ENCODE assay signal across 8 mouse cellular contexts in the genomic region with DNA sequence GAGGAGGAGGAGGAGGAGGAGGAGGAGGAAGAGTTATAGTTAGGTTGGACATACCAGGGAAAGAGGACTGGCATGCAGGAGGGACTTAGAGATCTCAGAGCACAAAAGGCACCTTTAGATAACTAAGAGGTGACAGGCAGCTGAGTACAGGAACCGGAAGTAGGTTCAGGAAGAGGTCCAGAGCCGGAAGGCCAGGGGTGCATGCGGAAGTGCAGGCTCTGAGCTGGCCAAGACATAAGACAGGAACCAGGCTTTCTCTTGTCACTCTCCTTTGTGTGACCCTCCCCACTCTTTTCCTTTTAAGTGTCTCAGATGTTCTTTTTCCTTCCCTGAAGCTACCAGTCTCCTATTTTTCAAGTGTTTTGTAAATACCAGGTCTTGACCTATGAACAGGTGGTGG. TPM values are rescaled to one million over a fixed set of nuclear protein-coding genes. Genes with fewer than 3 reads are reported as not detected.
DNase-seq lines count a peak whose midpoint lies in the region; ATAC-seq and TF ChIP-seq lines count a peak whose summit lies in the region.

No protein-coding gene starts in this region.

- 0 out of 2 replicates have a peak overlapping the region, but pooled peaks have one; percentile 4 for H3K27ac ChIP-seq in bone marrow, adult 2 months (ENCODE audit: control insufficient read depth, insufficient read depth, low read depth, low read length, poor library complexity)
- no peak overlapping the region for H3K27ac ChIP-seq in intestine, embryonic 16.5 days (ENCODE audit: low read length)
- peak overlapping the region; percentile 80 for H3K27ac ChIP-seq in liver, postnatal 0 days (ENCODE audit: low read depth)
- H3K27ac ChIP-seq in thymus, adult 2 months (ENCODE audit: control insufficient read depth, insufficient read depth, low read length): peak overlapping the region; percentile 85

- no peak overlapping the region for H3K4me2 ChIP-seq in intestine, embryonic 16.5 days (ENCODE audit: low read depth, low read length)
- no peak overlapping the region for H3K4me2 ChIP-seq in liver, postnatal 0 days (ENCODE audit: low read depth, low read length)

- H3K36me3 ChIP-seq in intestine, embryonic 16.5 days (ENCODE audit: control insufficient read depth, insufficient read depth, low read length): no peaks in the 10 kb centered on the region
- H3K36me3 ChIP-seq in liver, postnatal 0 days (replicated peaks; ENCODE audit: insufficient read depth, low read length): no peaks in the 10 kb centered on the region
- H3K36me3 ChIP-seq in thymus, adult 2 months (ENCODE audit: control insufficient read depth, insufficient read depth, low read length): no peaks in the 10 kb centered on the region

- H3K9ac ChIP-seq in intestine, embryonic 16.5 days (ENCODE audit: low read depth, low read length): no peak overlapping the region
- H3K9ac ChIP-seq in liver, postnatal 0 days (replicated peaks): no peak overlapping the region

- no peaks in the 10 kb centered on the region for H3K27me3 ChIP-seq in intestine, embryonic 16.5 days (replicated peaks; ENCODE audit: control insufficient read depth, insufficient read depth, low read length)
- H3K27me3 ChIP-seq in liver, postnatal 0 days (ENCODE audit: insufficient read depth, low read length): no peaks in the 10 kb centered on the region
- no peaks in the 10 kb centered on the region for H3K27me3 ChIP-seq in thymus, adult 2 months (ENCODE audit: control insufficient read depth, insufficient read depth, low read length)

- 5% methylated on average over 3 of the region's 3 CpGs for whole genome bisulfite sequencing in bone marrow, adult 2 months
- 55% methylated on average over 3 of the region's 3 CpGs for WGBS in intestine, embryonic 16.5 days
- WGBS in liver, postnatal 0 days (ENCODE audit: insufficient replicate concordance): 23% methylated on average over 3 of the region's 3 CpGs
- WGBS in thymus, adult 2 months: 5% methylated on average over 3 of the region's 3 CpGs

- H3K4me1 ChIP-seq in bone marrow, adult 2 months (ENCODE audit: control insufficient read depth, insufficient read depth, low read length): no peaks in the 10 kb centered on the region; the same call in none of the 2 replicates
- H3K4me1 ChIP-seq in intestine, embryonic 16.5 days (ENCODE audit: control insufficient read depth, insufficient read depth, low read length): peaks cover 8% of the 10 kb centered on the region; the same call in 1 of the 2 replicates
- peaks cover 8% of the 10 kb centered on the region for H3K4me1 ChIP-seq in liver, postnatal 0 days (ENCODE audit: insufficient read depth)
- peaks cover 12% of the 10 kb centered on the region for H3K4me1 ChIP-seq in thymus, adult 2 months (replicated peaks; ENCODE audit: control insufficient read depth, insufficient read depth, low read length)

- no peaks in the 10 kb centered on the region for H3K9me3 ChIP-seq in intestine, embryonic 16.5 days (ENCODE audit: control insufficient read depth, low read length)
- no peaks in the 10 kb centered on the region for H3K9me3 ChIP-seq in liver, postnatal 0 days (ENCODE audit: low read length)

- H3K4me3 ChIP-seq in bone marrow, adult 2 months (replicated peaks; ENCODE audit: control insufficient read depth, low read depth, low read length): no peak overlapping the region
- H3K4me3 ChIP-seq in intestine, embryonic 16.5 days (ENCODE audit: low read length): no peak overlapping the region
- H3K4me3 ChIP-seq in liver, postnatal 0 days (ENCODE audit: low read depth, low read length): no peak overlapping the region
- no peak overlapping the region for H3K4me3 ChIP-seq in thymus, adult 2 months (ENCODE audit: control insufficient read depth, insufficient read depth, low read length)

- TF ChIP-seq CTCF in bone marrow, adult 2 months (IDR thresholded peaks at IDR 0.05; ENCODE audit: control insufficient read depth, insufficient read depth, low read length): no peak
- no peak for TF ChIP-seq CTCF in liver, postnatal 0 days (IDR thresholded peaks at IDR 0.05; ENCODE audit: low read depth)
- TF ChIP-seq CTCF in thymus, adult 2 months (IDR thresholded peaks at IDR 0.05; ENCODE audit: borderline replicate concordance, control insufficient read depth, extremely low read depth, insufficient read depth, low read length, poor library complexity): no peak

- no peak for TF ChIP-seq POLR2A in bone marrow, adult 2 months (IDR thresholded peaks at IDR 0.05; ENCODE audit: borderline replicate concordance, control insufficient read depth, low read depth, low read length)
- TF ChIP-seq POLR2A in thymus, adult 2 months (IDR thresholded peaks at IDR 0.05; ENCODE audit: control insufficient read depth, extremely low read depth, insufficient read depth, low read length, poor library complexity): no peak

- DNase-seq in CD8-positive naive resting alpha-beta T cell, adult 2 months (ENCODE audit: low read depth in 2 of 2, low spot score in 2 of 2): peak; percentile 25 to 33
- DNase-seq in liver, postnatal 0 days: peak; percentile 49
- peak; percentile 60 for DNase-seq in thymus, adult 2 months
- DNase-seq in cerebellum, postnatal 4 days (ENCODE audit: low spot score in 2 of 2): no peak
- no peak for DNase-seq in adipocyte (ENCODE audit: low spot score)
- no peak for DNase-seq in yolk sac, embryonic 10.5 days (ENCODE audit: low spot score)

- no peak for TF ChIP-seq EP300 in liver, postnatal 0 days (IDR thresholded peaks at IDR 0.05; ENCODE audit: low read depth)

- peak; percentile 56; the same call in 1 of the 2 replicates for ATAC-seq in intestine, embryonic 16.5 days
- peak; percentile 68 for ATAC-seq in liver, postnatal 0 days

RNA-seq across cellular contexts. Expression of gene Plcl2, which starts 38.0 kb away (rescaled TPM):
- 29.5 and 33.4 TPM in 2 replicates for polyA plus RNA-seq in bone marrow, adult 2 months (2011; ENCODE audit: insufficient read depth, insufficient read length, low replicate concordance, missing spikeins)
- 4.0 TPM in 2 replicates for polyA plus RNA-seq in intestine, embryonic 16.5 days (2015; fragmentation: Nextera tagmentation; extraction: Ambion mirVana)
- polyA plus RNA-seq in liver, postnatal 0 days (2015; fragmentation: Nextera tagmentation; extraction: Ambion mirVana): 1.9 and 2.0 TPM in 2 replicates
- 11.4 and 13.5 TPM in 2 replicates for polyA plus RNA-seq in thymus, adult 2 months (2012; rRNA removed)

Comparison
In these comparisons a context has a peak if more than half of its experiments do, and no peak if none do; other contexts are left out.
1. DNase-seq: peak in CD8-positive naive resting alpha-beta T cell, adult 2 months (2 of 2), liver, postnatal 0 days (single experiment) and thymus, adult 2 months (single experiment); none in cerebellum, postnatal 4 days (0 of 2), adipocyte (single experiment) and yolk sac, embryonic 10.5 days (single experiment).